Mouse (Mus musculus) brain, embryonic 14.5 days (tissue): ENCODE measurements around the gene Ost4.

Source experiments
- CTCF ChIP-seq: fragments of 200-500 bp; IDR thresholded peaks from 2 replicates; pipeline ENCODE4 v1.5.1; 2012; ENCODE audit warnings: inconsistent platforms, mild to moderate bottlenecking, moderate library complexity, borderline replicate concordance; ENCODE audit not compliant: insufficient read depth, insufficient read length; ENCODE audit errors: extremely low read depth
- POLR2A ChIP-seq: fragments of 200-500 bp; IDR thresholded peaks from 2 replicates; pipeline ENCODE4 v1.6.1; 2012; ENCODE audit warnings: mild to moderate bottlenecking, inconsistent platforms, borderline replicate concordance; ENCODE audit not compliant: poor library complexity, insufficient read depth, insufficient read length, severe bottlenecking; ENCODE audit errors: extremely low read depth

DNA sequence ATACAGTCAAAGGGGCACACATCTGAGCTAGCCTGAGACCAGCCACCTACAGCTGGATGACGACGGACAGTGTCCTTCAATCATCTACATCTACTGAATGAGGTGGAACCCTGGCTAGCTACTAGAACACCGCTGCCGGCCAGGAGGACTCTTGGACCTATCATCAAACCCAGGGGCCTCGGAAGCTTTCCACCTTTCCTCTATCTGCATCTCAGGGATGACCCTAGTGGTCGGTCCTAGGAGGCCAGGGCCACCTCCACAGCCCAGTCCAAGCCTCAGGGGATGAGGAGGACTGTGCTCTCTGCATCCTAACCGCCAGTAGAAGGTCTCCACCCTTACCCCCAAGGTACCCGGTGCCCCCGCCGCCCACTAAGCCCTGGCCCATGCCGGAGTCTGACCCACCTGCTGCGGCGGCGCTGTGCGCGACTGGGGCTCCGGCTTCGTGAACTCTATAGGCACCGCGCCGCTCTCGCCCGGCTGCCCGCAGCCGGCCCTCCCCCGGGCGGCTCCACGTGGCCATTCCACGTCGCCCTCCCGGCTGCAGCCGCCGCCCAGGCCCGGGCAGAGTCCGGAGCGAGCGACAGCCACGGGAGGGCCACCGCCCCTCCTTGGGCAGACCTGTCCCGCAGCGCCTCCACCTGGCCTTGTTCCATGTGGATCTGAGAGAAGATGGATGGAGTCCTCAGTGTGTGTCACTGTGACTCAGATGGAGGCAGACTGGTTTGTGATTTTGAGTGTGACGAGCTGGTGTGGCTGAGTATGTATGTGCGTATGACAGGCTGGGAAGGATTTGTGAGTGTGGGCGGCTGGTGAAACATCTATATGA is 37.6 kb upstream of the Ost4 start, which contains the start of gene Cgref1:
- TF ChIP-seq CTCF = peak; percentile 53; the same call in 1 of the 2 replicates
- 0 out of 2 replicates have a peak, but pooled peaks have one; percentile 20 for TF ChIP-seq POLR2A
